ENCODE assay signal across 8 mouse cellular contexts in genomic region chr9:102721406-102721978, GRCm38 (mm10). TPM values are rescaled to one million over a fixed set of nuclear protein-coding genes. Genes with fewer than 3 reads are reported as not detected.
A peak's percentile ranks its signal among the peaks of the same experiment; 100 is the strongest.
DNase-seq lines count a peak whose midpoint lies in the region; ATAC-seq and TF ChIP-seq lines count a peak whose summit lies in the region.

No protein-coding gene starts in this region.

- no peak for ATAC-seq in forebrain, embryonic 14.5 days
- ATAC-seq in neural tube, embryonic 14.5 days (ENCODE audit: low read depth): no peak

- H3K27ac ChIP-seq in forebrain, embryonic 14.5 days (ENCODE audit: low read depth, low read length): 0 out of 2 replicates have a peak overlapping the region, but pooled peaks have one; percentile 78
- H3K27ac ChIP-seq in limb, embryonic 10.5 days: peak overlapping the region; percentile 32; the same call in 1 of the 2 replicates
- H3K27ac ChIP-seq in neural tube, embryonic 14.5 days (ENCODE audit: low read depth, low read length): no peak overlapping the region

- peak; percentile 40 for DNase-seq in lung, adult 2 months
- no peak for DNase-seq in lung, postnatal 14 days
- DNase-seq in forebrain, embryonic 14.5 days (ENCODE audit: low spot score): no peak
- no peak for DNase-seq in limb, embryonic 10.5 days (ENCODE audit: low spot score)
- no peak for DNase-seq in spleen, postnatal 14 days (ENCODE audit: low spot score in 2 of 2)
- no peak for DNase-seq in urinary bladder, adult 2 months (ENCODE audit: low spot score)
- DNase-seq in urinary bladder, adult 18-20 months (ENCODE audit: low spot score in 2 of 2): no peak

- WGBS in lung, adult 2 months: 24% methylated on average over 3 of the region's 3 CpGs
- WGBS in forebrain, embryonic 14.5 days: 41% methylated on average over 3 of the region's 3 CpGs
- WGBS in limb, embryonic 10.5 days: 73% methylated on average over 3 of the region's 3 CpGs
- 32% methylated on average over 3 of the region's 3 CpGs for WGBS in neural tube, embryonic 14.5 days

- H3K36me3 ChIP-seq in forebrain, embryonic 14.5 days (ENCODE audit: control insufficient read depth, insufficient read depth, low read length): peaks cover 66% of the 10 kb centered on the region
- peaks cover 68% of the 10 kb centered on the region for H3K36me3 ChIP-seq in limb, embryonic 10.5 days
- peaks cover 52% of the 10 kb centered on the region for H3K36me3 ChIP-seq in neural tube, embryonic 14.5 days (ENCODE audit: control insufficient read depth, insufficient read depth, low read length)

- H3K9me3 ChIP-seq in forebrain, embryonic 14.5 days (replicated peaks; ENCODE audit: control insufficient read depth, low read length): no peaks in the 10 kb centered on the region
- H3K9me3 ChIP-seq in limb, embryonic 10.5 days (replicated peaks): no peaks in the 10 kb centered on the region
- H3K9me3 ChIP-seq in neural tube, embryonic 14.5 days (ENCODE audit: control insufficient read depth, low read length): no peaks in the 10 kb centered on the region

- no peaks in the 10 kb centered on the region for H3K27me3 ChIP-seq in forebrain, embryonic 14.5 days (replicated peaks; ENCODE audit: control insufficient read depth, insufficient read depth, low read length)
- H3K27me3 ChIP-seq in limb, embryonic 10.5 days (ENCODE audit: low read depth, poor library complexity, severe bottlenecking): no peaks in the 10 kb centered on the region
- H3K27me3 ChIP-seq in neural tube, embryonic 14.5 days (ENCODE audit: control insufficient read depth, insufficient read depth, low read length): no peaks in the 10 kb centered on the region; the same call in 1 of the 2 replicates

- TF ChIP-seq CTCF in lung, adult 2 months (IDR thresholded peaks at IDR 0.05; ENCODE audit: insufficient read depth, low read length): no peak

- peaks cover 32% of the 10 kb centered on the region for H3K4me1 ChIP-seq in lung, adult 2 months (ENCODE audit: control insufficient read depth, insufficient read depth, low read length)
- H3K4me1 ChIP-seq in forebrain, embryonic 14.5 days (ENCODE audit: control insufficient read depth, insufficient read depth, low read length): peaks cover 66% of the 10 kb centered on the region
- H3K4me1 ChIP-seq in limb, embryonic 10.5 days: peaks cover 93% of the 10 kb centered on the region
- peaks cover 62% of the 10 kb centered on the region for H3K4me1 ChIP-seq in neural tube, embryonic 14.5 days (ENCODE audit: control insufficient read depth, insufficient read depth, low read length)

- H3K4me2 ChIP-seq in forebrain, embryonic 14.5 days (ENCODE audit: low read length): peak overlapping the region; percentile 94
- peak overlapping the region; percentile 74 for H3K4me2 ChIP-seq in neural tube, embryonic 14.5 days (ENCODE audit: low read depth, low read length)

- peak overlapping the region; percentile 97 for H3K9ac ChIP-seq in forebrain, embryonic 14.5 days (ENCODE audit: low read length)
- peak overlapping the region; percentile 34; the same call in 1 of the 2 replicates for H3K9ac ChIP-seq in neural tube, embryonic 14.5 days (replicated peaks; ENCODE audit: low read depth, low read length)

- H3K4me3 ChIP-seq in lung, adult 2 months (replicated peaks; ENCODE audit: extremely low read depth, low read depth, low read length): peak overlapping the region; percentile 45
- H3K4me3 ChIP-seq in forebrain, embryonic 14.5 days (ENCODE audit: low read depth, low read length): peak overlapping the region; percentile 86
- peak overlapping the region; percentile 96 for H3K4me3 ChIP-seq in limb, embryonic 10.5 days
- H3K4me3 ChIP-seq in neural tube, embryonic 14.5 days (ENCODE audit: low read depth, low read length): peak overlapping the region; percentile 72

- TF ChIP-seq POLR2A in lung, adult 2 months (IDR thresholded peaks at IDR 0.05; ENCODE audit: borderline replicate concordance, extremely low read depth, low read depth, low read length): no peak

RNA-seq across cellular contexts. Expression of gene Amotl2, which starts 5.0 kb away (rescaled TPM):
- polyA plus RNA-seq in lung, adult 2 months (2012; rRNA removed): 82.6 and 101 TPM in 2 replicates
- polyA plus RNA-seq in forebrain, embryonic 14.5 days (2014; fragmentation: Nextera tagmentation; extraction: Ambion mirVana): 30.4 and 44.0 TPM in 2 replicates
- polyA plus RNA-seq in limb, embryonic 10.5 days (2016; fragmentation: Nextera tagmentation; extraction: Ambion mirVana): 41.6 and 49.1 TPM in 2 replicates
- 37.7 and 58.9 TPM in 2 replicates for polyA plus RNA-seq in neural tube, embryonic 14.5 days (2014; fragmentation: Nextera tagmentation; extraction: Ambion mirVana)
- 51.0 and 52.2 TPM in 2 replicates for polyA plus RNA-seq in urinary bladder, adult 2 months (2012; rRNA removed)

Comparison
In these comparisons a context has a peak if more than half of its experiments do, and no peak if none do; other contexts are left out.
1. H3K4me3 ChIP-seq: peak in every context shown above with its lines; median percentile 96 in limb, embryonic 10.5 days; 86 in forebrain, embryonic 14.5 days; 72 in neural tube, embryonic 14.5 days; 45 in lung, adult 2 months.